ENCODE assay signal across 9 mouse cellular contexts in genomic region chr7:34606729-34607128, GRCm38 (mm10). TPM values are rescaled to one million over a fixed set of nuclear protein-coding genes. Genes with fewer than 3 reads are reported as not detected.
A peak's percentile ranks its signal among the peaks of the same experiment; 100 is the strongest.
DNase-seq lines count a peak whose midpoint lies in the region; ATAC-seq and TF ChIP-seq lines count a peak whose summit lies in the region.
"Had no signal": no experiment of that assay in that cellular context is flagged by ENCODE, and none has a peak within 500 bp of the region (broad histone marks: within the 10 kb centered on the region; RNA-seq: fewer than 3 reads in every experiment).

No protein-coding gene starts in this region.

- no peak for TF ChIP-seq CTCF in lung, postnatal 0 days (IDR thresholded peaks at IDR 0.05)

- H3K4me1 ChIP-seq in lung, postnatal 0 days (ENCODE audit: insufficient read depth, low read depth, low read length), result no peaks in the 10 kb centered on the region
- peaks cover 10% of the 10 kb centered on the region; the same call in 1 of the 2 replicates for H3K4me1 ChIP-seq in neural tube, embryonic 14.5 days (ENCODE audit: control insufficient read depth, insufficient read depth, low read length)

- no peak overlapping the region for H3K9ac ChIP-seq in lung, postnatal 0 days (replicated peaks; ENCODE audit: low read depth)
- H3K9ac ChIP-seq in neural tube, embryonic 14.5 days (replicated peaks; ENCODE audit: low read depth, low read length), result no peak overlapping the region

- no peak overlapping the region for H3K27ac ChIP-seq in lung, postnatal 0 days (ENCODE audit: low read length)
- peak overlapping the region; percentile 36; the same call in 1 of the 2 replicates for H3K27ac ChIP-seq in neural tube, embryonic 14.5 days (ENCODE audit: low read depth, low read length)

- ATAC-seq in lung, postnatal 0 days, result no peak
- ATAC-seq in neural tube, embryonic 14.5 days (ENCODE audit: low read depth), result peak; percentile 72; the same call in 1 of the 2 replicates

- H3K36me3 ChIP-seq in lung, postnatal 0 days (ENCODE audit: insufficient read depth, low read length), result no peaks in the 10 kb centered on the region
- no peaks in the 10 kb centered on the region for H3K36me3 ChIP-seq in neural tube, embryonic 14.5 days (ENCODE audit: control insufficient read depth, insufficient read depth, low read length)

- peak; percentile 18 for DNase-seq in adrenal gland, postnatal 10 days
- DNase-seq in adrenal gland, postnatal 36 days, result no peak
- peak; percentile 43 for DNase-seq in lung, postnatal 0 days (ENCODE audit: low spot score)
- DNase-seq in lung, postnatal 25 days (ENCODE audit: low spot score), result no peak
- peak; percentile 43 to 50 for DNase-seq in layer of hippocampus, postnatal 10 days (ENCODE audit: low spot score in 2 of 2)
- DNase-seq in c-Kit-positive CD71-positive TER-119-positive erythroid progenitor cells, embryonic 14.5 days (ENCODE audit: low spot score), result no peak
- no peak for DNase-seq in testis, postnatal 10 days (ENCODE audit: low spot score)

- H3K9me3 ChIP-seq in lung, postnatal 0 days (ENCODE audit: low read length), result no peaks in the 10 kb centered on the region
- no peaks in the 10 kb centered on the region for H3K9me3 ChIP-seq in neural tube, embryonic 14.5 days (ENCODE audit: control insufficient read depth, low read length)

- no peak overlapping the region for H3K4me2 ChIP-seq in lung, postnatal 0 days (replicated peaks; ENCODE audit: low read depth, low read length)
- peak overlapping the region; percentile 9; the same call in 1 of the 2 replicates for H3K4me2 ChIP-seq in neural tube, embryonic 14.5 days (ENCODE audit: low read depth, low read length)

- TF ChIP-seq EP300 in lung, postnatal 0 days (IDR thresholded peaks at IDR 0.05), result no peak

- WGBS in lung, postnatal 0 days, result 39% methylated on average over 11 of the region's 11 CpGs
- WGBS in neural tube, embryonic 14.5 days, result 6% methylated on average over 11 of the region's 11 CpGs

- H3K4me3 ChIP-seq in lung, postnatal 0 days (ENCODE audit: low read depth, low read length), result no peak overlapping the region
- no peak overlapping the region for H3K4me3 ChIP-seq in neural tube, embryonic 14.5 days (ENCODE audit: low read depth, low read length)
- H3K4me3 ChIP-seq: erythroblast, embryonic 14.5 days had no signal

- H3K27me3 ChIP-seq in lung, postnatal 0 days (replicated peaks; ENCODE audit: insufficient read depth, low read length), result no peaks in the 10 kb centered on the region
- no peaks in the 10 kb centered on the region for H3K27me3 ChIP-seq in neural tube, embryonic 14.5 days (ENCODE audit: control insufficient read depth, insufficient read depth, low read length)

RNA-seq across cellular contexts. Expression of gene Kctd15, which starts 49.8 kb away (rescaled TPM):
- total RNA-seq in adrenal gland, postnatal 10 days (2021), result 10 to 100 TPM; 15.4 to 17.4 TPM
- 10 to 100 TPM in 1 of 2 experiments, 1 to 10 TPM in 1; 9.0 to 11.3 TPM for total RNA-seq in adrenal gland, postnatal 36 days (2021)
- polyA plus RNA-seq in lung, postnatal 0 days (2015; fragmentation: Nextera tagmentation; extraction: Ambion mirVana), result 5.9 and 7.4 TPM in 2 replicates
- 10 to 100 TPM; 19.1 to 24.2 TPM for total RNA-seq in layer of hippocampus, postnatal 10 days (2021)
- polyA plus RNA-seq in neural tube, embryonic 14.5 days (2014; fragmentation: Nextera tagmentation; extraction: Ambion mirVana), result 11.8 and 22.9 TPM in 2 replicates
- polyA plus RNA-seq: erythroblast, embryonic 14.5 days had no signal

Comparison
In these comparisons a context has a peak if more than half of its experiments do, and no peak if none do; other contexts are left out.
1. DNase-seq: peak in adrenal gland, postnatal 10 days (single experiment), lung, postnatal 0 days (single experiment) and layer of hippocampus, postnatal 10 days (2 of 2); none in adrenal gland, postnatal 36 days (0 of 2), lung, postnatal 25 days (single experiment), c-Kit-positive CD71-positive TER-119-positive erythroid progenitor cells, embryonic 14.5 days (single experiment) and testis, postnatal 10 days (single experiment).